Mouse (Mus musculus): Measurements from ENCODE around the gene Wdr86. TPM values are rescaled to one million over a fixed set of nuclear protein-coding genes. Genes with fewer than 3 reads are reported as not detected.
A peak's percentile ranks its signal among the peaks of the same experiment; 100 is the strongest.

The Wdr86 gene
- polyA plus RNA-seq, 1 experiment: 2.5 TPM

GRCm38 (mm10) chr5:24757816-24758215 is 27.3 kb upstream of the Wdr86 start, which contains the start of gene Crygn:
Gene Crygn (minus strand): TSS chr5:24758008.
- WGBS: 76% methylated on average over 18 of the region's 18 CpGs
- Histone ChIP-seq H3K4me3 (ENCODE audit: low read depth, low read length) (no peak within 1 kb of the TSS), H3K27ac (ENCODE audit: insufficient read depth, low read depth, low read length) (no peak within 1 kb of the TSS), H3K36me3 (ENCODE audit: control insufficient read depth, insufficient read depth, low read length) (no peaks in the 10 kb centered on the region), H3K4me1 (ENCODE audit: control insufficient read depth, insufficient read depth, insufficient read length, low read length) (peaks cover 4% of the 10 kb centered on the region; the same call in 1 of the 2 replicates), H3K27me3 (ENCODE audit: control insufficient read depth, insufficient read depth, low read length) (no peaks in the 10 kb centered on the region)
- TF ChIP-seq CTCF (IDR thresholded peaks at IDR 0.05; ENCODE audit: extremely low read depth, insufficient read length, insufficient replicate concordance, low read depth, low read length) (no peak), POLR2A (IDR thresholded peaks at IDR 0.05; ENCODE audit: low read depth, low read length) (no peak)

GRCm38 (mm10) chr5:24756931-24757330 is 26.4 kb upstream of the Wdr86 start:
- H3K36me3 ChIP-seq (ENCODE audit: control insufficient read depth, insufficient read depth, low read length): no peaks in the 10 kb centered on the region
- WGBS: 27% methylated on average over 3 of the region's 3 CpGs
- peaks cover 9% of the 10 kb centered on the region; the same call in 1 of the 2 replicates for H3K4me1 ChIP-seq (ENCODE audit: control insufficient read depth, insufficient read depth, insufficient read length, low read length)
- no peaks in the 10 kb centered on the region for H3K27me3 ChIP-seq (ENCODE audit: control insufficient read depth, insufficient read depth, low read length)
- no peak overlapping the region for H3K4me3 ChIP-seq (ENCODE audit: low read depth, low read length)
- TF ChIP-seq POLR2A (IDR thresholded peaks at IDR 0.05; ENCODE audit: low read depth, low read length) (no peak), CTCF (IDR thresholded peaks at IDR 0.05; ENCODE audit: extremely low read depth, insufficient read length, insufficient replicate concordance, low read depth, low read length) (no peak)
- no peak overlapping the region for H3K27ac ChIP-seq (ENCODE audit: insufficient read depth, low read depth, low read length)

DNA sequence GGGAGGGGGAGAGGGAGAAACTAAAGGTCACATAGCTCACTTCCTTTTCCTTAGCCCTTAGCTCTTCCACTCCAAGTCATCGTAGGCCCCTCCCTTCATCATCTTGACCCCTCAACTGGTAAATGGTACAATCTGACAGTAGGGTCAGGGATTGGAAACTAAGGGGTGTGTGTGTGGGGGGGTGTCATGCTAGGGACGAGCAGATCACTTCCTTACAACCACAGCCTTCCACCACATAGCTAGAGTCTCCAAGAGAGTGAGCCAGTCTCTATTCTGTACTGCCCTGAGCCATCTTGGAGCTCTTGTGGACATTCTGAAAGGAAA is 21.6 kb upstream of the Wdr86 start:
- Histone ChIP-seq H3K4me3 (ENCODE audit: low read depth, low read length) (peak overlapping the region; percentile 96), H3K36me3 (ENCODE audit: control insufficient read depth, insufficient read depth, low read length) (no peaks in the 10 kb centered on the region), H3K27me3 (ENCODE audit: control insufficient read depth, insufficient read depth, low read length) (no peaks in the 10 kb centered on the region), H3K27ac (ENCODE audit: insufficient read depth, low read depth, low read length) (peak overlapping the region; percentile 33), H3K4me1 (ENCODE audit: control insufficient read depth, insufficient read depth, insufficient read length, low read length) (peaks cover 17% of the 10 kb centered on the region)
- TF ChIP-seq CTCF (IDR thresholded peaks at IDR 0.05; ENCODE audit: extremely low read depth, insufficient read length, insufficient replicate concordance, low read depth, low read length): no peak
- TF ChIP-seq POLR2A (IDR thresholded peaks at IDR 0.05; ENCODE audit: low read depth, low read length): no peak
- whole genome bisulfite sequencing: 7% methylated on average over 2 of the region's 2 CpGs

DNA sequence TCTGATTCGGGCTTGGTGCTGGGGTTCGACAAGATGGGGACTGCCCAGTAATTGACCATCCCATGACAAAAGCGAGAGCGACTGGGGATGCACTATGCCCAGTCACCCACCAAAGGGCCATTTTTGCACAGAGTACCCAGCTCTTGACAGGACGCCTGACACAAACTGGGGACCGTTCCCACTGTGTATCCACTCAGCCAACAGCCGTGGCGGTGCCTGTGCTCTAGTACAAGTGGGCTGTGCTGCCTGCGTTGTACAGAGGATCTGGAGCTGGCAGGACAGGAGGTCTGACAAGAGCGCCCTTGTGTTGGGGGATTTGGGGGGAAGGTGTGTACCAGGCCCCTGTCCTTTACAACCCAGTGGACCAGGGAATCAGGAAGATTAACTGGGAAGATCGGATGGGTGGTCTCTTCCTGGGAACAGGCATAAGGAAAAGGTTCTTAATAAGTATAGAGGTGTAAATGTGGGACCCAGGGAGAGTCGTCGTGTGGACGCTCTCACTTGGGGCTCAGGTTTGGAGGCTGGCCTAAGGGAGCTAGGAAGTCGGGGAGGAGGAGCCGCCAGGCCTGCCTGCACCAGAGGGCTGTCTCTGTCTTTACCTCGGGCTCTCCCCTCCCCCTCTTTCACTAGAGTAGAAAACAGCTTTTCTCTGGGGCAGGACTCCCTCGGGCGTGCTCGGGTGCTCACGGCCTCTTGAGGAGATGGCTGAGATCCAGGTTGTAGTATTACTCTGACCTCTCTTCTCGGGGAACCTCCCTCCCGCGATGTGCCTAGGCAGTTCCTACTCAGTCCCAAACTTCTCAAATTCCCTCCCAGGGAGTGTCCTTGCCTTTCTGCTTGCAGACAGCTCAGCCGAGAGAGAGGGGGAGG is 21.0 kb upstream of the Wdr86 start:
- Histone ChIP-seq H3K4me3 (ENCODE audit: low read depth, low read length) (peak overlapping the region; percentile 96), H3K27ac (ENCODE audit: insufficient read depth, low read depth, low read length) (peak overlapping the region; percentile 33), H3K4me1 (ENCODE audit: control insufficient read depth, insufficient read depth, insufficient read length, low read length) (peaks cover 16% of the 10 kb centered on the region), H3K36me3 (ENCODE audit: control insufficient read depth, insufficient read depth, low read length) (no peaks in the 10 kb centered on the region), H3K27me3 (ENCODE audit: control insufficient read depth, insufficient read depth, low read length) (no peaks in the 10 kb centered on the region)
- 2% methylated on average over 25 of the region's 25 CpGs for WGBS
- TF ChIP-seq CTCF (IDR thresholded peaks at IDR 0.05; ENCODE audit: extremely low read depth, insufficient read length, insufficient replicate concordance, low read depth, low read length): no peak
- TF ChIP-seq POLR2A (IDR thresholded peaks at IDR 0.05; ENCODE audit: low read depth, low read length): peak; percentile 37; the same call in 1 of the 2 replicates

DNA sequence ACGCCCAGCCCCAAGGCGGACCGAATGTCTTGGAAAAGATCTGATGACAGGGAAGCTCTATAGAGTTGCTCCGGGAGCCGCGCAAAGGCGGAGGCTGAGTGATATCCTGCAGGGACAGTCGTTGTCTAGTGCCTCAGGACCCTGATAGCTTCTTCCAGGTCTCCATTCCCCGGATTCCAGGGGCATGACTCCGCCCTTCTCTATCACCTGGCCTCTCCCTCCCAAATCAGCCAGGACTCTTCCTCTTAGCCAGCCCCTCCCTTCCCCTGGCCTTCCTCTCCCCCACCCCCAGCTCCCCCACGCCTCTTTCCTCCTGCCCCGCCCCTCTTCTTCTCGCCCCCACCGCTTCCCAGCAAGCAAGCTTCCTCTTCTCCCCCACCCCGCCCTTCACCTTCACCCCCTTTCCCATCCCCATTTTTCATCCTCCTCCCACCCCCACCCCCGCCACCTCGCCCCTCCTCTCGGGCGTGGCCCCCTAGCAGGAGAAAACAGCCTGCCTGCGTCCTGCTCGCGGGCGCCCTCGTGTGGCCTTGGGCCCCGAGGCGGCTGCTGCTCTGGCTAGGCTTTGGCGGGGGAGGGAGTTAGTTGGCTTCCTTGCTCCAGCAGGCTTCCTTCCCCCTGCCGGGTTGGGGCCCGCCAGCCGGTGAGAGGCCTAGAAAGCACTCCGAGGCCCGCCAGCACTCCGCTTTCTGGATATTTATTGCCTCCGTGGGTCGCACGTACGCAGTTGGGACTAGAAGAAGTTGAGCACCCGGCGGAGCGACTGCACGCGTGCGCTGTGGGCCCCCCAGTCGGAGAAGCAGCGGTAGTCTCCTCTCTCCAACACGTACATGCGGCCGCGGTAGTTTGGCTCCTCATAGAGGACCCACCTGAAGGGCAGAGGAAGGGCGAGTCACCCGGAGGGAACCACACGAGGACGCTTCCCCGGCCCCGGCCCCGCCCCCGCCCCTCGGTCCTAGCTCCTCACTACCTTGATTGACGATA is 20.1 kb upstream of the Wdr86 start:
- TF ChIP-seq CTCF (IDR thresholded peaks at IDR 0.05; ENCODE audit: extremely low read depth, insufficient read length, insufficient replicate concordance, low read depth, low read length) (peak; percentile 86), POLR2A (IDR thresholded peaks at IDR 0.05; ENCODE audit: low read depth, low read length) (peak; percentile 65)
- peak overlapping the region; percentile 96 for H3K4me3 ChIP-seq (ENCODE audit: low read depth, low read length)
- WGBS: 3% methylated on average over 58 of the region's 59 CpGs

GRCm38 (mm10) chr5:24749731-24750130 is 19.2 kb upstream of the Wdr86 start:
- Histone ChIP-seq H3K36me3 (ENCODE audit: control insufficient read depth, insufficient read depth, low read length) (no peaks in the 10 kb centered on the region), H3K4me3 (ENCODE audit: low read depth, low read length) (peak overlapping the region; percentile 96; the same call in 1 of the 2 replicates), H3K27ac (ENCODE audit: insufficient read depth, low read depth, low read length) (no peak overlapping the region), H3K4me1 (ENCODE audit: control insufficient read depth, insufficient read depth, insufficient read length, low read length) (peaks cover 16% of the 10 kb centered on the region), H3K27me3 (ENCODE audit: control insufficient read depth, insufficient read depth, low read length) (no peaks in the 10 kb centered on the region)
- TF ChIP-seq CTCF (IDR thresholded peaks at IDR 0.05; ENCODE audit: extremely low read depth, insufficient read length, insufficient replicate concordance, low read depth, low read length) (no peak), POLR2A (IDR thresholded peaks at IDR 0.05; ENCODE audit: low read depth, low read length) (no peak)
- 61% methylated on average over 5 of the region's 5 CpGs for WGBS

More for the DNA sequence above, 20.1 kb upstream of the Wdr86 start:
- H3K36me3 ChIP-seq (ENCODE audit: control insufficient read depth, insufficient read depth, low read length): no peaks in the 10 kb centered on the region
- H3K4me1 ChIP-seq (ENCODE audit: control insufficient read depth, insufficient read depth, insufficient read length, low read length): peaks cover 16% of the 10 kb centered on the region
- no peaks in the 10 kb centered on the region for H3K27me3 ChIP-seq (ENCODE audit: control insufficient read depth, insufficient read depth, low read length)
- peak overlapping the region; percentile 80 for H3K27ac ChIP-seq (ENCODE audit: insufficient read depth, low read depth, low read length)

Data from small intestine, adult 2 months (tissue).